Mouse (Mus musculus): ENCODE data around the gene Gatad2a.

DNA sequence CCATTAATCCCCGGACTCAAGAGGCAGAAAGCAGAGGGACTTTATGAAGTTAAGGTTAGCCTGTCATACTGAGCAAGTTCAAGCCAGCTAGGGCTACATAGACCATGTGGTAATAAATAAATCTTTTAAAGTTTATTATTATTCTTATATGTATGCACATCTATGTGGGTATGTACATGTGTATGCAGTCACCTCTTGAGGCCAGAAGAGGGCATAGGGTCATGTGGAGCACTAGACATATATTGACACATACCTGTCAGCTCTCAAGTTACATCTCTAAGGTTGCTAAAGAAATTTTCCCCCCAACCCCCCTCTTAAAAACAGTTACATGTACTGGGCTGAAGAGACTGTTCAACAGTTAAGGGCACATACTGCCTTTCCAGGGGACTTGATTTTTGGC is 16.6 kb upstream of the Gatad2a start:
- TF ChIP-seq CTCF (IDR thresholded peaks at IDR 0.05; ENCODE audit: borderline replicate concordance, insufficient read depth, low read depth, low read length) (no peak), POLR2A (IDR thresholded peaks at IDR 0.05; ENCODE audit: borderline replicate concordance, insufficient read depth, low read length) (no peak)

Data from cerebellum, adult 2 months (tissue).